Mouse (Mus musculus): Measurements from ENCODE around the gene Olfr374. TPM values are rescaled to one million over a fixed set of nuclear protein-coding genes. Genes with fewer than 3 reads are reported as not detected.
A peak's percentile ranks its signal among the peaks of the same experiment; 100 is the strongest.

Gene Olfr374
- polyA plus RNA-seq, 1 experiment: not detected

- Histone ChIP-seq H3K4me1 (ENCODE audit: control insufficient read depth, insufficient read depth, low read length) (peaks cover 8% of the 10 kb centered on the region), H3K4me3 (ENCODE audit: insufficient read depth, low read depth, low read length) (peak within 1 kb of the TSS; percentile 93)
- peak; percentile 85 for TF ChIP-seq POLR2A (IDR thresholded peaks at IDR 0.05; ENCODE audit: insufficient read depth, low read depth, low read length)
- TF ChIP-seq CTCF (IDR thresholded peaks at IDR 0.05; ENCODE audit: insufficient read depth, low read depth, low read length): 0 out of 2 replicates have a peak, but pooled peaks have one; percentile 5
Measured at GRCm38 (mm10) chr8:72160707-72161697, 54.2 kb downstream of the Olfr374 start, which contains the start of gene Rab8a. TSS of gene Rab8a (plus strand) at chr8:72161200.

GRCm38 (mm10) chr8:72162821-72163220 is 56.0 kb downstream of the Olfr374 start:
- Histone ChIP-seq H3K4me1 (ENCODE audit: control insufficient read depth, insufficient read depth, low read length) (peaks cover 8% of the 10 kb centered on the region), H3K4me3 (ENCODE audit: insufficient read depth, low read depth, low read length) (no peak overlapping the region), H3K27ac (ENCODE audit: insufficient read depth, low read depth, low read length) (no peak overlapping the region)
- no peak for TF ChIP-seq CTCF (IDR thresholded peaks at IDR 0.05; ENCODE audit: insufficient read depth, low read depth, low read length)
- no peak for TF ChIP-seq POLR2A (IDR thresholded peaks at IDR 0.05; ENCODE audit: insufficient read depth, low read depth, low read length)

More at GRCm38 (mm10) chr8:72160707-72161697, 54.2 kb downstream of the Olfr374 start, which contains the start of gene Rab8a:
- under 1% methylated on average over 82 of the region's 82 CpGs for WGBS
- H3K27ac ChIP-seq (ENCODE audit: insufficient read depth, low read depth, low read length): 0 out of 2 replicates have a peak within 1 kb of the TSS, but pooled peaks have one; percentile 38

Other genes with a start within 250 kb of the Olfr374 start
- gene Zfp709, start 225.0 kb upstream of the Olfr374 start, polyA plus RNA-seq (2012; ENCODE audit: insufficient read depth, insufficient read length, low replicate concordance, missing spikeins): not detected in 2 replicates
- not detected in 2 replicates for gene Zfp882, start 198.4 kb upstream of the Olfr374 start, polyA plus RNA-seq (2012; ENCODE audit: insufficient read depth, insufficient read length, low replicate concordance, missing spikeins)
- not detected in 2 replicates for gene Zfp617, start 198.4 kb upstream of the Olfr374 start, polyA plus RNA-seq (2012; ENCODE audit: insufficient read depth, insufficient read length, low replicate concordance, missing spikeins)
- gene Zfp961, start 156.0 kb upstream of the Olfr374 start, polyA plus RNA-seq (2012; ENCODE audit: insufficient read depth, insufficient read length, low replicate concordance, missing spikeins): not detected in 2 replicates
- not detected in 2 replicates for gene Cyp4f18, start 97.4 kb upstream of the Olfr374 start, polyA plus RNA-seq (2012; ENCODE audit: insufficient read depth, insufficient read length, low replicate concordance, missing spikeins)
- not detected in 2 replicates for gene Olfr372, start 65.8 kb upstream of the Olfr374 start, polyA plus RNA-seq (2012; ENCODE audit: insufficient read depth, insufficient read length, low replicate concordance, missing spikeins)
- not detected in 2 replicates for gene Olfr373, start 23.9 kb upstream of the Olfr374 start, polyA plus RNA-seq (2012; ENCODE audit: insufficient read depth, insufficient read length, low replicate concordance, missing spikeins)
- not detected in 2 replicates for gene Tpm4, start 27.9 kb downstream of the Olfr374 start, polyA plus RNA-seq (2012; ENCODE audit: insufficient read depth, insufficient read length, low replicate concordance, missing spikeins)
- not detected in 2 replicates for gene Rab8a, start 54.2 kb downstream of the Olfr374 start, polyA plus RNA-seq (2012; ENCODE audit: insufficient read depth, insufficient read length, low replicate concordance, missing spikeins)
- not detected in 2 replicates for gene Hsh2d, start 82.6 kb downstream of the Olfr374 start, polyA plus RNA-seq (2012; ENCODE audit: insufficient read depth, insufficient read length, low replicate concordance, missing spikeins)
- not detected in 2 replicates for gene Cib3, start 105.8 kb downstream of the Olfr374 start, polyA plus RNA-seq (2012; ENCODE audit: insufficient read depth, insufficient read length, low replicate concordance, missing spikeins)
- gene Gm11034, start 106.6 kb downstream of the Olfr374 start, polyA plus RNA-seq (2012; ENCODE audit: insufficient read depth, insufficient read length, low replicate concordance, missing spikeins): not detected in 2 replicates
- gene Fam32a, start 112.7 kb downstream of the Olfr374 start, polyA plus RNA-seq (2012; ENCODE audit: insufficient read depth, insufficient read length, low replicate concordance, missing spikeins): 119 TPM in 1 of 2 replicates, not detected in the other
- gene Ap1m1, start 133.0 kb downstream of the Olfr374 start, polyA plus RNA-seq (2012; ENCODE audit: insufficient read depth, insufficient read length, low replicate concordance, missing spikeins): not detected in 2 replicates
- gene Gm10282, start 198.2 kb downstream of the Olfr374 start, polyA plus RNA-seq (2012; ENCODE audit: insufficient read depth, insufficient read length, low replicate concordance, missing spikeins): 407 TPM in 1 of 2 replicates, not detected in the other
- gene Klf2, start 212.0 kb downstream of the Olfr374 start, polyA plus RNA-seq (2012; ENCODE audit: insufficient read depth, insufficient read length, low replicate concordance, missing spikeins): not detected in 2 replicates